In genomic region chr7:49261941-49262511, GRCm38 (mm10) we compare ENCODE assay signal across 10 mouse cellular contexts.
DNase-seq lines count a peak whose midpoint lies in the region; ATAC-seq and TF ChIP-seq lines count a peak whose summit lies in the region.
"Had no signal": no experiment of that assay in that cellular context is flagged by ENCODE, and none has a peak within 500 bp of the region (broad histone marks: within the 10 kb centered on the region; RNA-seq: fewer than 3 reads in every experiment).

No protein-coding gene starts in this region.

- WGBS in limb, embryonic 15.5 days, result 57% methylated on average over 13 of the region's 13 CpGs
- 82% methylated on average over 13 of the region's 13 CpGs for WGBS in limb, embryonic 10.5 days
- 25% methylated on average over 13 of the region's 13 CpGs for WGBS in olfactory bulb, adult 2 months

- no peak for TF ChIP-seq POLR2A in olfactory bulb, adult 2 months (IDR thresholded peaks at IDR 0.05; ENCODE audit: insufficient read depth, low read depth, low read length)

- no peaks in the 10 kb centered on the region for H3K9me3 ChIP-seq in limb, embryonic 15.5 days
- H3K9me3 ChIP-seq in limb, embryonic 10.5 days (replicated peaks), result no peaks in the 10 kb centered on the region

- H3K27me3 ChIP-seq in limb, embryonic 15.5 days, result 0 out of 2 replicates have a peak, but pooled peaks cover 3% of the 10 kb centered on the region
- no peaks in the 10 kb centered on the region for H3K27me3 ChIP-seq in limb, embryonic 10.5 days (ENCODE audit: low read depth, poor library complexity, severe bottlenecking)
- H3K27me3 ChIP-seq: Patski had no signal

- TF ChIP-seq CTCF in olfactory bulb, adult 2 months (IDR thresholded peaks at IDR 0.05; ENCODE audit: insufficient read depth, low read depth, low read length), result no peak

- H3K4me1 ChIP-seq in limb, embryonic 15.5 days, result peaks cover 26% of the 10 kb centered on the region
- no peaks in the 10 kb centered on the region for H3K4me1 ChIP-seq in limb, embryonic 10.5 days
- peaks cover 65% of the 10 kb centered on the region for H3K4me1 ChIP-seq in olfactory bulb, adult 2 months (ENCODE audit: control insufficient read depth, insufficient read depth, low read length)

- H3K9ac ChIP-seq in limb, embryonic 15.5 days, result no peak overlapping the region

- H3K4me3 ChIP-seq in limb, embryonic 15.5 days, result no peak overlapping the region
- no peak overlapping the region for H3K4me3 ChIP-seq in limb, embryonic 10.5 days
- H3K4me3 ChIP-seq in olfactory bulb, adult 2 months (ENCODE audit: insufficient read depth, low read depth, low read length), result no peak overlapping the region

- no peaks in the 10 kb centered on the region for H3K36me3 ChIP-seq in limb, embryonic 15.5 days
- no peaks in the 10 kb centered on the region for H3K36me3 ChIP-seq in limb, embryonic 10.5 days

- peak overlapping the region; percentile 29; the same call in 1 of the 2 replicates for H3K27ac ChIP-seq in limb, embryonic 15.5 days
- no peak overlapping the region for H3K27ac ChIP-seq in limb, embryonic 10.5 days
- H3K27ac ChIP-seq in olfactory bulb, adult 2 months (ENCODE audit: insufficient read depth, low read depth, low read length), result peak overlapping the region; percentile 38; the same call in 1 of the 2 replicates

- H3K4me2 ChIP-seq in limb, embryonic 15.5 days, result no peak overlapping the region

- ATAC-seq in limb, embryonic 15.5 days (ENCODE audit: insufficient number of reproducible peaks, low FRiP score, low TSS enrichment, low read depth), result peak; percentile 45; the same call in 1 of the 2 replicates
- ATAC-seq: lung, postnatal 0 days; Patski had no signal

- DNase-seq in limb, embryonic 10.5 days (ENCODE audit: low spot score), result no peak
- DNase-seq in cerebellum, postnatal 25 days, result peak; percentile 65 to 79
- peak; percentile 80 for DNase-seq in gastrocnemius, postnatal 25 days
- DNase-seq in thymus, postnatal 14 days, result no peak
- no peak for DNase-seq in adrenal gland, postnatal 25 days
- DNase-seq: retina, postnatal 1 day had no signal

Comparison
In these comparisons a context has a peak if more than half of its experiments do, and no peak if none do; other contexts are left out.
1. DNase-seq: peak in cerebellum, postnatal 25 days (2 of 2) and gastrocnemius, postnatal 25 days (single experiment); none in limb, embryonic 10.5 days (single experiment), thymus, postnatal 14 days (single experiment) and adrenal gland, postnatal 25 days (single experiment).